Mouse (Mus musculus): ENCODE data around the gene Mtor. TPM values are rescaled to one million over a fixed set of nuclear protein-coding genes. Genes with fewer than 3 reads are reported as not detected.

The Mtor gene
- total and polyA plus RNA-seq, 3 experiments, result 10.5 to 28.6 (median 24.3) TPM

- Histone ChIP-seq H3K4me3 (replicated peaks in 1 of 3; ENCODE audit: low read depth in 2 of 3, low read length in 2 of 3, poor library complexity in 1 of 3) (peak overlapping the region; percentile 57 to 88 (median 58)), H3K9me3 (replicated peaks; ENCODE audit: low read length) (peaks cover 12% of the 10 kb centered on the region), H3K27me3 (replicated peaks) (no peaks in the 10 kb centered on the region), H3K79me2 (replicated peaks; ENCODE audit: control insufficient read depth, extremely low read depth, insufficient read depth, poor library complexity, severe bottlenecking) (peaks cover 27% of the 10 kb centered on the region), H3K4me1 (ENCODE audit: control insufficient read depth in 1 of 2, insufficient read depth in 2 of 2) (peaks cover 15 to 29% of the 10 kb centered on the region in 2 experiments), H3K9ac (ENCODE audit: insufficient read depth, low read depth) (peak overlapping the region; percentile 42; the same call in 1 of the 2 replicates), H3K36me3 (replicated peaks in 1 of 2; ENCODE audit: control insufficient read depth in 1 of 2, insufficient read depth in 1 of 2, low read length in 1 of 2) (peaks cover 23 to 33% of the 10 kb centered on the region in 2 experiments), H3K27ac (ENCODE audit: insufficient read depth, low read depth) (peak overlapping the region; percentile 70), H3K4me2 (ENCODE audit: insufficient read depth, low read depth, poor library complexity, severe bottlenecking) (peak overlapping the region; percentile 80)
- TF ChIP-seq RAD21 (IDR thresholded peaks at IDR 0.05; ENCODE audit: low read depth, low read length) (no peak), ZKSCAN1 (IDR thresholded peaks at IDR 0.05; ENCODE audit: borderline replicate concordance, low read depth, low read length) (no peak), JUN (IDR thresholded peaks at IDR 0.05; ENCODE audit: insufficient read depth, low read depth, low read length) (no peak), ZNF384 (IDR thresholded peaks at IDR 0.05; ENCODE audit: low read depth, low read length) (peak; percentile 95), IRF4 (IDR thresholded peaks at IDR 0.05; ENCODE audit: low read depth, low read length) (no peak)
- peak; percentile 47 for DNase-seq (ENCODE audit: extremely low read depth)
- in situ Hi-C loops (cut with MboI; ENCODE audit: low pct_ligation_motif_present, low pct_unique_long_range_greater_than_20kb, low sequenced_read_pairs), result no loop called here
- dilution Hi-C loops (cut with MboI; ENCODE audit: extremely low pct_ligation_motif_present, extremely low pct_unique_long_range_greater_than_20kb, low sequenced_read_pairs), result no loop called here
These were observed 142.2 kb downstream of the Mtor start for GRCm38 (mm10) chr4:148590421-148591170.

DNA sequence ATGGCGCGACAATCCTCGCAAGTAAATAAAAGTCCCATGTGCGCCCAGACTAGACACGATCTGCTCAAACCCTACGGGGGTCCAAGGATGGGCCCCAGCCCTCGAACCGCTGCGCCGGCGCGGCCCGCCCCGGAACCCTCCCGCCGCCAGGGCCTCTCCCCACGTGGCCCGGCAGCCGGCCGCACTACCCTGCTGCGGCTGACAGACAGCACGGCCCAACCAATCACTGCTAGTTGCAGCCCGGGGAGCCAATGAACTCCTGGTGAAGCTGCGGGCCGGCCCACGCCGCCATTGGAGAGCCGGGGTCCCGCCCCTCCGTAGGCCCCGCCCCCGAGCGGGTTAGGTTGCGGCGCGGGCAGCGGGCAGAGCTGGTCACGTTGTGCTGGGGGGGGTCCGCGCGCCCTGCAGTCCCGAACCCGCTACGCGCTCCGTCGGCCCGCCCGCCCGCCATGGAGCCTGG lies 142.8 kb downstream of the Mtor start, which contains the start of gene Srm:
Srm (plus strand) TSS at position 333 of the 460 bp plus-strand sequence.
- DNase-seq (ENCODE audit: extremely low read depth), result peak; percentile 96
- peak within 1 kb of the TSS; percentile 88 to 96 (median 92) for H3K4me3 ChIP-seq (replicated peaks in 1 of 3; ENCODE audit: low read depth in 2 of 3, low read length in 2 of 3, poor library complexity in 1 of 3)
- peak within 1 kb of the TSS; percentile 95 for H3K4me2 ChIP-seq (ENCODE audit: insufficient read depth, low read depth, poor library complexity, severe bottlenecking)
- H3K27me3 ChIP-seq (replicated peaks), result no peaks in the 10 kb centered on the region
- peaks cover 27% of the 10 kb centered on the region for H3K79me2 ChIP-seq (replicated peaks; ENCODE audit: control insufficient read depth, extremely low read depth, insufficient read depth, poor library complexity, severe bottlenecking)
- peaks cover 17% of the 10 kb centered on the region for H3K9me3 ChIP-seq (replicated peaks; ENCODE audit: low read length)
- peaks cover 15 to 29% of the 10 kb centered on the region in 2 experiments for H3K4me1 ChIP-seq (ENCODE audit: control insufficient read depth in 1 of 2, insufficient read depth in 2 of 2)
- dilution Hi-C loops (cut with MboI; ENCODE audit: extremely low pct_ligation_motif_present, extremely low pct_unique_long_range_greater_than_20kb, low sequenced_read_pairs), result no loop called here
- in situ Hi-C loops (cut with MboI; ENCODE audit: low pct_ligation_motif_present, low pct_unique_long_range_greater_than_20kb, low sequenced_read_pairs), result no loop called here
- peak within 1 kb of the TSS; percentile 70 for H3K27ac ChIP-seq (ENCODE audit: insufficient read depth, low read depth)
- H3K9ac ChIP-seq (ENCODE audit: insufficient read depth, low read depth), result peak within 1 kb of the TSS; percentile 91
- peaks cover 29 to 39% of the 10 kb centered on the region in 2 experiments for H3K36me3 ChIP-seq (replicated peaks in 1 of 2; ENCODE audit: control insufficient read depth in 1 of 2, insufficient read depth in 1 of 2, low read length in 1 of 2)
- TF ChIP-seq CHD2 (IDR thresholded peaks at IDR 0.05; ENCODE audit: low read length) (peak; percentile 96), ZNF384 (IDR thresholded peaks at IDR 0.05; ENCODE audit: low read depth, low read length) (no peak), CHD1 (IDR thresholded peaks at IDR 0.05; ENCODE audit: low read depth, low read length) (no peak), SMC3 (IDR thresholded peaks at IDR 0.05; ENCODE audit: low read depth, low read length) (no peak), HCFC1 (IDR thresholded peaks at IDR 0.05; ENCODE audit: low read depth, low read length) (peak; percentile 78), RAD21 (IDR thresholded peaks at IDR 0.05; ENCODE audit: low read depth, low read length) (no peak), MAFK (IDR thresholded peaks at IDR 0.05; ENCODE audit: insufficient replicate concordance, low read length) (no peak), NELFE (IDR thresholded peaks at IDR 0.05; ENCODE audit: low read depth, low read length) (peak; percentile 87), E2F4 (IDR thresholded peaks at IDR 0.05; ENCODE audit: insufficient replicate concordance, low read depth, low read length) (no peak), POLR2A (IDR thresholded peaks at IDR 0.05; ENCODE audit: low read depth, low read length) (peak; percentile 75), JUN (IDR thresholded peaks at IDR 0.05; ENCODE audit: insufficient read depth, low read depth, low read length) (no peak), UBTF (IDR thresholded peaks at IDR 0.05; ENCODE audit: low read depth, low read length) (no peak), ZKSCAN1 (IDR thresholded peaks at IDR 0.05; ENCODE audit: borderline replicate concordance, low read depth, low read length) (no peak), EP300 (IDR thresholded peaks at IDR 0.05; ENCODE audit: low read length) (no peak), TCF12 (IDR thresholded peaks at IDR 0.05; ENCODE audit: low read depth, low read length) (peak; percentile 65; the same call in 1 of the 2 replicates), IRF4 (IDR thresholded peaks at IDR 0.05; ENCODE audit: low read depth, low read length) (no peak), SIN3A (IDR thresholded peaks at IDR 0.05; ENCODE audit: low read length) (peak; percentile 77; the same call in 1 of the 2 replicates), KAT2A (IDR thresholded peaks at IDR 0.05; ENCODE audit: insufficient replicate concordance, low read length) (peak; percentile 80; the same call in 1 of the 2 replicates), GABPA (IDR thresholded peaks at IDR 0.05; ENCODE audit: insufficient replicate concordance, low read depth, low read length) (no peak), ELF1 (IDR thresholded peaks at IDR 0.05; ENCODE audit: low read depth, low read length) (peak; percentile 73), MXI1 (IDR thresholded peaks at IDR 0.05; ENCODE audit: low read depth, low read length) (peak; percentile 97), BHLHE40 (IDR thresholded peaks at IDR 0.05; ENCODE audit: low read depth, low read length) (peak; percentile 67; the same call in 1 of the 2 replicates), MAX (IDR thresholded peaks at IDR 0.05; ENCODE audit: low read length) (peak; percentile 93), MAZ (IDR thresholded peaks at IDR 0.05; ENCODE audit: low read depth, low read length) (peak; percentile 70), ZC3H11A (IDR thresholded peaks at IDR 0.05; ENCODE audit: low read depth, low read length) (no peak), USF2 (conservative IDR thresholded peaks at IDR 0.05; ENCODE audit: low read depth, low read length) (no peak; the same call in 1 of the 2 replicates), ETS1 (conservative IDR thresholded peaks at IDR 0.05; ENCODE audit: low read depth, low read length) (peak; percentile 46; the same call in 1 of the 2 replicates), PAX5 (IDR thresholded peaks at IDR 0.05; ENCODE audit: low read length) (no peak), MYC (IDR thresholded peaks at IDR 0.05; ENCODE audit: low read depth, low read length) (peak; percentile 94; the same call in 1 of the 2 replicates), JUND (conservative IDR thresholded peaks at IDR 0.05; ENCODE audit: low read depth, low read length) (no peak)

Measured in CH12.LX (cell line).